In the genomic region with DNA sequence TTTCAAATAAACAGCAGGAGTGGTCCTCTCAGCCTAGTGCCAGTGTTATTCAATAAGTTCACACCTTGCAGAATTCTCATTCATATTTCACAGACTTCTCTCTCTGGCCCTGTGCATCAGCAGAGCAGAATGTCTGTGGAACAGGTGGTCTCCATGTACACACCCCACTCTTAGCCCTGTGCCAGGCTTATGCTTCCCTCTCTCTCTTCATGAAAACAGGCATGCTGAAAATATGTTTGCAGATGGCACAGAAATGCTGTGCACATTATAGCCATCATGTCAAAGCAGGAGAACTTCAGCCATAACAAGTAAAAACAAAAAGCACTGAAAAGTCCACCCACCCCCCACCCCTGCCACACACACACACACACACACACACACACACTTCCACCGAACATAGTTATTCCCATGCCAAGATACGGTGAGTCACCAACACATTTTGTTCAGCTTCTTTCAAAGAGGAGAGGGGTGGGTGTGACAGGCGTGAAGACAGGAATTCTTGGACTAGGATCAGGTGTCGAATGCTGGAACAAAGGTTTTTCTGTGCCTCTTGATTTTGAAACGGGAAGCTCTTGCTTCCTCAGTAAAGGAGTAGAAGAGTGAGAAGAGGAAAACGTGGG, we compare ENCODE assay signal across 14 mouse cellular contexts.
A peak's percentile ranks its signal among the peaks of the same experiment; 100 is the strongest.
DNase-seq lines count a peak whose midpoint lies in the region; ATAC-seq lines count a peak whose summit lies in the region.
"Had no signal": no experiment of that assay in that cellular context is flagged by ENCODE, and none has a peak within 500 bp of the region (broad histone marks: within the 10 kb centered on the region; RNA-seq: fewer than 3 reads in every experiment).

No protein-coding gene starts in this region.

- WGBS in forebrain, embryonic 13.5 days, result 42% methylated on average over 6 of the region's 6 CpGs
- WGBS in forebrain, embryonic 10.5 days, result 57% methylated on average over 6 of the region's 6 CpGs

- no peak overlapping the region for H3K4me2 ChIP-seq in forebrain, embryonic 13.5 days
- H3K4me2 ChIP-seq: limb, embryonic 15.5 days had no signal

- H3K4me3 ChIP-seq in forebrain, embryonic 13.5 days, result no peak overlapping the region
- H3K4me3 ChIP-seq in forebrain, embryonic 10.5 days, result no peak overlapping the region
- H3K4me3 ChIP-seq: limb, embryonic 15.5 days had no signal

- H3K27ac ChIP-seq in forebrain, embryonic 13.5 days, result no peak overlapping the region
- no peak overlapping the region for H3K27ac ChIP-seq in forebrain, embryonic 10.5 days
- H3K27ac ChIP-seq: limb, embryonic 15.5 days had no signal

- H3K27me3 ChIP-seq in forebrain, embryonic 13.5 days, result no peaks in the 10 kb centered on the region
- H3K27me3 ChIP-seq in forebrain, embryonic 10.5 days (ENCODE audit: poor library complexity, severe bottlenecking), result no peaks in the 10 kb centered on the region
- H3K27me3 ChIP-seq: limb, embryonic 15.5 days had no signal

- ATAC-seq in forebrain, embryonic 13.5 days, result peak; percentile 94
- ATAC-seq: hindbrain, embryonic 16.5 days; lung, postnatal 0 days had no signal

- H3K9me3 ChIP-seq in forebrain, embryonic 13.5 days (replicated peaks), result no peaks in the 10 kb centered on the region
- H3K9me3 ChIP-seq in forebrain, embryonic 10.5 days, result no peaks in the 10 kb centered on the region
- H3K9me3 ChIP-seq: limb, embryonic 15.5 days had no signal

- DNase-seq in forebrain, embryonic 10.5 days (ENCODE audit: extremely low spot score, low spot score), result no peak
- peak; percentile 4 for DNase-seq in forelimb bud, embryonic 11.5 days (ENCODE audit: low read depth, low spot score)
- peak; percentile 8 to 13 for DNase-seq in layer of hippocampus, postnatal 25 days (ENCODE audit: extremely low spot score in 1 of 2, low spot score in 1 of 2)
- peak; percentile 6 for DNase-seq in right cerebral cortex, postnatal 14 days
- DNase-seq in thymus, adult 18-20 months, result no peak
- no peak for DNase-seq in spleen, postnatal 14 days (ENCODE audit: low spot score in 2 of 2)
- DNase-seq in kidney, postnatal 25 days, result no peak
- DNase-seq: adrenal gland, adult 2 months; B cell, adult 2 months; cerebellum, adult 9-11 months had no signal

- no peak overlapping the region for H3K9ac ChIP-seq in forebrain, embryonic 13.5 days
- H3K9ac ChIP-seq: limb, embryonic 15.5 days had no signal

- H3K4me1 ChIP-seq in forebrain, embryonic 13.5 days, result no peaks in the 10 kb centered on the region
- H3K4me1 ChIP-seq in forebrain, embryonic 10.5 days, result no peaks in the 10 kb centered on the region
- H3K4me1 ChIP-seq: limb, embryonic 15.5 days had no signal

- no peaks in the 10 kb centered on the region for H3K36me3 ChIP-seq in forebrain, embryonic 13.5 days (ENCODE audit: poor library complexity, severe bottlenecking)
- H3K36me3 ChIP-seq in forebrain, embryonic 10.5 days (replicated peaks), result no peaks in the 10 kb centered on the region
- H3K36me3 ChIP-seq: limb, embryonic 15.5 days had no signal

Comparison
In these comparisons a context has a peak if more than half of its experiments do, and no peak if none do; other contexts are left out.
1. DNase-seq: peak in forelimb bud, embryonic 11.5 days (single experiment), layer of hippocampus, postnatal 25 days (2 of 2) and right cerebral cortex, postnatal 14 days (single experiment); none in forebrain, embryonic 10.5 days (single experiment), thymus, adult 18-20 months (0 of 2), spleen, postnatal 14 days (0 of 2) and kidney, postnatal 25 days (0 of 2).